Mouse (Mus musculus) ES-Bruce4 (cell line): ENCODE data around the gene Shb. TPM values are rescaled to one million over a fixed set of nuclear protein-coding genes. Genes with fewer than 3 reads are reported as not detected.
A peak's percentile ranks its signal among the peaks of the same experiment; 100 is the strongest.

Experiments
- H3K27ac ChIP-seq: 2 replicates; pipeline ENCODE4 v1.5.1; 2012; ENCODE audit warnings: low read length, inconsistent platforms; ENCODE audit not compliant: insufficient read depth
- H3K27me3 ChIP-seq: 2 replicates; pipeline ENCODE4 v1.6.1; 2012; ENCODE audit warnings: mild to moderate bottlenecking, low read length, inconsistent platforms; ENCODE audit not compliant: control insufficient read depth, poor library complexity, insufficient read depth, severe bottlenecking
- H3K36me3 ChIP-seq: 2 replicates; pipeline ENCODE4 v1.6.1; 2012; ENCODE audit warnings: inconsistent platforms, mild to moderate bottlenecking, low read length, moderate library complexity; ENCODE audit not compliant: control insufficient read depth, poor library complexity, insufficient read depth, severe bottlenecking
- H3K4me1 ChIP-seq: one replicate; pipeline ENCODE4 v1.8.1; 2011; ENCODE audit warnings: low read length; ENCODE audit not compliant: control insufficient read depth, insufficient read depth
- H3K4me3 ChIP-seq: 2 replicates; pipeline ENCODE4 v1.5.1; 2011; ENCODE audit warnings: low read depth, mild to moderate bottlenecking, low read length
- H3K9ac ChIP-seq: 2 replicates; pipeline ENCODE4 v1.6.1; 2012; ENCODE audit warnings: low read depth, mild to moderate bottlenecking, inconsistent platforms; ENCODE audit not compliant: poor library complexity, severe bottlenecking
- H3K9me3 ChIP-seq: replicated peaks from 2 replicates; pipeline ENCODE4 v1.6.1; 2012; ENCODE audit warnings: mild to moderate bottlenecking, low read length, inconsistent platforms; ENCODE audit not compliant: control insufficient read depth, poor library complexity, insufficient read depth, severe bottlenecking
- CTCF ChIP-seq: IDR thresholded peaks from one replicate; pipeline ENCODE4 v1.8.1; 2011; ENCODE audit warnings: low read depth, low read length
- EP300 ChIP-seq: IDR thresholded peaks from 2 replicates; pipeline ENCODE4 v1.6.1; 2011; ENCODE audit warnings: low read depth, low read length; ENCODE audit not compliant: insufficient read depth
- POLR2A ChIP-seq: IDR thresholded peaks from one replicate; pipeline ENCODE4 v1.8.1; 2011; ENCODE audit warnings: low read length; ENCODE audit not compliant: insufficient read depth
- polyA plus RNA-seq: library from polyadenylated mRNA; stranded (reverse); fragments of >200 nt; gene quantifications from 2 replicates; pipeline ENCODE4 v1.2.4, GENCODE M21; 2011; ENCODE audit warnings: low read depth; ENCODE audit not compliant: missing spikeins, insufficient read depth, insufficient read length

Shb gene
- polyA plus RNA-seq, 1 experiment: 27.4 TPM

DNA sequence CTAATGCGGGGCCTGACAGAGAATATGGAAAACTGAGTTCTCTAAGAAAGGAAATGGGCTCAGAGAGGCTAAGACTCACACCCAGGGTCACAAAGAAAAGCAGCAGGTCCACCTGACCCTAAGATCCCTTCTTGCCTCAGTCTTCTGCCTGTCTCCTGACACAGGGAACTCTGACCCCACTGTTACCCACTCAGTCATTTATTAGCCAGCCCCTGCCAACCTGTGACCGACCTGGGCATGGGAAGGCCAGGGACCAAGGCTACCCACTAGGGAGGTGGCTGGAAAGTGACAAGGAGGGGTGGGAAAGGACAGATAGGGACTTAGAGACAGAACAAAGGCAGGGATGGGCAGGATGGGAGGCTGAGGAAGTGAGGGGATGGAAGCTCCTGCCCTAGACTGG, 26.6 kb downstream of the Shb start:
- no peaks in the 10 kb centered on the region for H3K9me3 ChIP-seq
- no peaks in the 10 kb centered on the region for H3K27me3 ChIP-seq
- H3K4me1 ChIP-seq: peaks cover 17% of the 10 kb centered on the region
- no peak overlapping the region for H3K27ac ChIP-seq
- no peak overlapping the region for H3K9ac ChIP-seq
- no peaks in the 10 kb centered on the region for H3K36me3 ChIP-seq
- TF ChIP-seq EP300 (no peak), CTCF (no peak), POLR2A (no peak)
- H3K4me3 ChIP-seq: no peak overlapping the region

DNA sequence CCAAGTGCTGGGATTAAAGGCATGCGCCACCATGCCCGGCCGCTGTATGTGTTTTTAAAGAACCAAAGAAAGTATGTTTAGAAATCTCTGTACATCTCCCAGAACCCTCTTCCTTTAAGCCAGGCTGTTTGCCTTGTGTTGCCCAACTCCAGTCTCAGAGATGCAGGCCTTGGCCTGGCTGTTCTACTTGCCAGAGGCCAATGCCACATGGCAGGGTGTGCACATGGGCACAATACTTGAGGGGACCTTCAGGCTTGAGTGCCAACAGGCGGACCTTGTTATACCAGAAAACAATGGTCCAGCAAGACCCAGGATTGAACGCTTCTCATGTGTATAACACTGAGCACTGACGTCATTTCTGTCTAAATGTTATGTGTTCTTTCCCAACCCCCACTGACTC, 27.1 kb downstream of the Shb start:
- Histone ChIP-seq H3K9ac (no peak overlapping the region), H3K27me3 (no peaks in the 10 kb centered on the region), H3K9me3 (no peaks in the 10 kb centered on the region), H3K27ac (no peak overlapping the region), H3K4me1 (peaks cover 20% of the 10 kb centered on the region), H3K4me3 (no peak overlapping the region), H3K36me3 (no peaks in the 10 kb centered on the region)
- TF ChIP-seq CTCF (no peak), EP300 (no peak), POLR2A (no peak)

DNA sequence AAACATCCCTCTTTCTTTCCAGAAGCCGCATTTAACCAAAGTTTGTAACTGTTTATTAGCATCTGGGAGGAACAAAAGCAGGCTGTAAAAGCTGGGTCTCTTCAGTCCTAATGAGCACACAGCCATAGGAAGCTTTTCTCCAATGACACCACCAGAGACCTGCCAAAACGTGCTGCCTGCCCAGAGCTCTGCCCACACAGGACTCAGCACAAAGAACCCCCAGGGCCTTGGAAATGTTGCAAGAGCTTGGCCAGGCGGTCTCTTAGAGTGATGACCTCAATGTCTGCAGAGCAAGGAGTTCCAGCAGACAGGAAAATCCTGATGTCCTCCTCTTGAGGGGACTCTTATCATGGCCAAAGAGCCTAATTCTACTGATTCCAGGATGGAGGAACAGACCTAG, 28.5 kb downstream of the Shb start:
- H3K9me3 ChIP-seq: no peaks in the 10 kb centered on the region
- H3K9ac ChIP-seq: no peak overlapping the region
- H3K27me3 ChIP-seq: no peaks in the 10 kb centered on the region
- no peaks in the 10 kb centered on the region for H3K36me3 ChIP-seq
- H3K27ac ChIP-seq: no peak overlapping the region
- H3K4me1 ChIP-seq: peaks cover 24% of the 10 kb centered on the region
- H3K4me3 ChIP-seq: no peak overlapping the region
- TF ChIP-seq POLR2A (no peak), EP300 (no peak), CTCF (no peak)

DNA sequence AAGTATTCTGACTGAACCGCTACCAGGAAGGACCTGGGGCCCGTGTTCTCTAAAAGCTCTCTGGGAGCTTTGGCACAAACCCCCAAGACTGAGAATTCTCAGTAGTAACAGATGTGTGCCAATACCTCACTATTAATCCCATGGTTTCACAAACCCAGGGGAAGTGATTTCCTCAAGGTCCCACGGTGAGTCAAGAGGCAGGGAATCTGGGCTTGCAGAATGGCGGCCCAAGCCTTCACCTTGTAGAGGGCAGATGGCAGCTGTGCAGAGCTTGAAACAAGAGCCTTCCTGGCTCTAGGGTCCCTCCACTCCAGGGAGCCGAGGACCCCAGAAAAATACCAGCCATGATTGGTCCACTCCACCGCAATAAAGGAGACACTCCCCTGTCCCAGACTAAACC, 28.9 kb downstream of the Shb start:
- no peaks in the 10 kb centered on the region for H3K36me3 ChIP-seq
- no peak overlapping the region for H3K4me3 ChIP-seq
- H3K9me3 ChIP-seq: no peaks in the 10 kb centered on the region
- peaks cover 28% of the 10 kb centered on the region for H3K4me1 ChIP-seq
- H3K27me3 ChIP-seq: no peaks in the 10 kb centered on the region
- H3K9ac ChIP-seq: no peak overlapping the region
- TF ChIP-seq CTCF: no peak
- TF ChIP-seq POLR2A: no peak
- TF ChIP-seq EP300: no peak
- H3K27ac ChIP-seq: no peak overlapping the region

DNA sequence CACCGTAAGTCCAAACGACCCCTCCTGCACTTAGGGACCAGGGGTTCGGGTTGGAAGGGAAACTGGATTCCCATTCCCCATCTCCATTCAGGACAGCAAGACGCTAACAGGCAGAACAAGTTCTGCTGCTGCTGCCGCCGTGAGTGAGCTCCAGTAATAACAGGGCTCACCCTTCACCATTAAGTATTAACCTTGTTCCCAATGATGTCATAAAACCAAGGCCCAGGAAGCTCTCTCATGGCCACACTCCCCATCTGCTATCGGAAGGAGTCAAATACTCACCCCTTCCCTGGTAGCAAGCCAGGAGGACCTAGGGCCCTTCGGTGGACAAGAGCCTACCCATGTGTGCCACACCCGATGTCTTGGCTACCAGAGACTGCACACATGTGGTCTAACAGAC, 30.3 kb downstream of the Shb start:
- peaks cover 23% of the 10 kb centered on the region for H3K4me1 ChIP-seq
- no peak overlapping the region for H3K9ac ChIP-seq
- no peaks in the 10 kb centered on the region for H3K9me3 ChIP-seq
- H3K36me3 ChIP-seq: no peaks in the 10 kb centered on the region
- TF ChIP-seq CTCF (no peak), EP300 (no peak), POLR2A (no peak)
- no peak overlapping the region for H3K27ac ChIP-seq
- H3K27me3 ChIP-seq: no peaks in the 10 kb centered on the region
- H3K4me3 ChIP-seq: no peak overlapping the region

DNA sequence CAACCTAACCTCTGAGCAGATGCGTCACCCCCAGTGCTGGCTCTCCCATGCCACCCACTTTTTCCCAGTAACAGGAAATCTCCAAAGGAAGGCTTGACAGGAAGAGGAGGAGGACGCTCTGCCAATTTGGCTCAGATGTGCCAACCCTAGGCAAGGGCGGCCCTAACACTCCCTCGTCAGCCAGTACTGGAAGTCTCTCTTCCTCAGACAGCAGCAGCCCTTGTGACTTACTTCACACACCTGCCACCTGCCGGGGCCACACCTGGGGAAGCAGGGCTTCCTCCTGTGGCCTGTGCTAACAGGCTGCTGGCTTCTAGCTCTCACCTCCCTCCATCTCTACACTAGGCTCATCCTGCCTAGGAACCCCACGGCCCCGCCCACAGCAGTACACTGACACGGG, 31.9 kb downstream of the Shb start:
- Histone ChIP-seq H3K9me3 (no peaks in the 10 kb centered on the region), H3K27ac (no peak overlapping the region), H3K27me3 (no peaks in the 10 kb centered on the region), H3K9ac (no peak overlapping the region), H3K4me3 (no peak overlapping the region), H3K36me3 (no peaks in the 10 kb centered on the region), H3K4me1 (peaks cover 34% of the 10 kb centered on the region)
- TF ChIP-seq CTCF (no peak), EP300 (no peak), POLR2A (no peak)

DNA sequence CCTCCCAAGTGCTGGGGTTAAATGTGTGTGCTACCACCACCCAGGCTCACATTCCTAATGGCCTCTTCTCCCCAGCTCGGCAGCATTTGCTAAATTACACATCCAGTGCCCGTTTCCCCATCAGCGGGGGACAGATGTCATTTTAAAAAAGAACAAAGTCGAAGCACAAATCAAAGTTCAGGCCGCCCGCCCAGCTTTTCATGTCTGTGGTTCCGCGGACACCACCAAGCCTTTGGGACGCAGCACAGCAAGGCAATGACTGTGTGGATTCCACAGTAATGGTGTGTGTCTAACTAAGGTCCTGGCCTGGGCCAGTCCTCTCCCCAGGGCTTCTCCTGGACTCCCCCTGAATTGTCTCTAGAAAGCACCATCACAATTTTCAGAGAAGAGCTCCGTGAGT, 32.7 kb downstream of the Shb start:
- Histone ChIP-seq H3K27me3 (no peaks in the 10 kb centered on the region), H3K27ac (peak overlapping the region; percentile 95), H3K4me1 (peaks cover 34% of the 10 kb centered on the region), H3K9me3 (no peaks in the 10 kb centered on the region), H3K9ac (peak overlapping the region; percentile 42), H3K4me3 (no peak overlapping the region), H3K36me3 (no peaks in the 10 kb centered on the region)
- TF ChIP-seq CTCF (no peak), POLR2A (no peak), EP300 (no peak)
